Mouse (Mus musculus) cerebral cortex, adult 2 months (tissue): ENCODE measurements around the gene Tnfrsf9.

Experiments used
- whole genome bisulfite sequencing: fragments of 180-500 bp; shearing (Covaris S2); methylation state at CpG from one replicate; pipeline ENCODE4 v1.1.7; 2018; 5-methylcytosine and 5-hydroxymethylcytosine counted together

Gene Tnfrsf9

GRCm38 (mm10) chr4:150933503-150933902 is 19.1 kb downstream of the Tnfrsf9 start:
- 76% methylated on average over 1 of the region's 1 CpGs for WGBS

GRCm38 (mm10) chr4:150937293-150938062 is 23.1 kb downstream of the Tnfrsf9 start:
- 55% methylated on average over 16 of the region's 16 CpGs for WGBS

GRCm38 (mm10) chr4:150938063-150938452 is 23.7 kb downstream of the Tnfrsf9 start:
- WGBS = 32% methylated on average over 14 of the region's 14 CpGs

GRCm38 (mm10) chr4:150939991-150940651 is 25.8 kb downstream of the Tnfrsf9 start:
- 51% methylated on average over 13 of the region's 13 CpGs for WGBS

GRCm38 (mm10) chr4:150944707-150945106 is 30.3 kb downstream of the Tnfrsf9 start:
- 64% methylated on average over 7 of the region's 7 CpGs for WGBS

GRCm38 (mm10) chr4:150950972-150951371 is 36.6 kb downstream of the Tnfrsf9 start:
- 82% methylated on average over 10 of the region's 10 CpGs for whole genome bisulfite sequencing

- WGBS = 35% methylated on average over 13 of the region's 13 CpGs
Observed at GRCm38 (mm10) chr4:150956369-150957105, 42.2 kb downstream of the Tnfrsf9 start.

GRCm38 (mm10) chr4:150957106-150957458 is 42.7 kb downstream of the Tnfrsf9 start:
- WGBS = 9% methylated on average over 1 of the region's 1 CpGs

- WGBS = 80% methylated on average over 7 of the region's 7 CpGs
Observed at GRCm38 (mm10) chr4:150958536-150958935, 44.2 kb downstream of the Tnfrsf9 start.

GRCm38 (mm10) chr4:150962231-150962630 is 47.9 kb downstream of the Tnfrsf9 start:
- 27% methylated on average over 6 of the region's 6 CpGs for WGBS

GRCm38 (mm10) chr4:150963711-150964110 is 49.3 kb downstream of the Tnfrsf9 start:
- 61% methylated on average over 2 of the region's 2 CpGs for WGBS

- 8% methylated on average over 25 of the region's 25 CpGs for WGBS
Observed at GRCm38 (mm10) chr4:150964635-150965554, 50.5 kb downstream of the Tnfrsf9 start.

GRCm38 (mm10) chr4:150965555-150965951 is 51.2 kb downstream of the Tnfrsf9 start:
- 70% methylated on average over 11 of the region's 11 CpGs for WGBS

GRCm38 (mm10) chr4:150966556-150966955 is 52.2 kb downstream of the Tnfrsf9 start:
- whole genome bisulfite sequencing = 17% methylated on average over 7 of the region's 7 CpGs

GRCm38 (mm10) chr4:150968956-150969355 is 54.6 kb downstream of the Tnfrsf9 start:
- WGBS = 91% methylated on average over 8 of the region's 8 CpGs

GRCm38 (mm10) chr4:150973264-150973663 is 58.9 kb downstream of the Tnfrsf9 start:
- WGBS = 61% methylated on average over 8 of the region's 8 CpGs

GRCm38 (mm10) chr4:150975145-150975544 is 60.8 kb downstream of the Tnfrsf9 start:
- WGBS = 50% methylated on average over 1 of the region's 1 CpGs

- 66% methylated on average over 21 of the region's 21 CpGs for WGBS
Observed at GRCm38 (mm10) chr4:150978156-150978910, 64.0 kb downstream of the Tnfrsf9 start.

- 87% methylated on average over 9 of the region's 9 CpGs for WGBS
Observed at GRCm38 (mm10) chr4:150979455-150979854, 65.1 kb downstream of the Tnfrsf9 start.

- 80% methylated on average over 5 of the region's 5 CpGs for WGBS
Observed at GRCm38 (mm10) chr4:150980153-150980552, 65.8 kb downstream of the Tnfrsf9 start.

- 52% methylated on average over 6 of the region's 6 CpGs for WGBS
Observed at GRCm38 (mm10) chr4:150990148-150990547, 75.8 kb downstream of the Tnfrsf9 start.
